Mouse (Mus musculus) heart, adult 2 months (tissue): ENCODE measurements around the gene Dtx3l.

Source experiments
- CTCF ChIP-seq: fragments of 200-600 bp; IDR thresholded peaks from 2 replicates; pipeline ENCODE4 v1.8.1; 2022; ENCODE audit warnings: antibody characterized with exemption, mild to moderate bottlenecking, moderate library complexity
- POLR2A ChIP-seq: fragments of 200-500 bp; IDR thresholded peaks from 2 replicates; pipeline ENCODE4 v1.6.1; 2011; ENCODE audit warnings: mild to moderate bottlenecking, low read depth, low read length, control low read depth; ENCODE audit not compliant: insufficient read depth

- TF ChIP-seq CTCF (no peak), POLR2A (no peak)
These were observed 310 bp upstream of the Dtx3l start for GRCm38 (mm10) chr16:35939261-35939660.
